Comparison of ENCODE assay signal across 10 mouse cellular contexts in genomic region chr9:63957647-63958185, GRCm38 (mm10).
DNase-seq lines count a peak whose midpoint lies in the region; ATAC-seq and TF ChIP-seq lines count a peak whose summit lies in the region.
"Had no signal": no experiment of that assay in that cellular context is flagged by ENCODE, and none has a peak within 500 bp of the region (broad histone marks: within the 10 kb centered on the region; RNA-seq: fewer than 3 reads in every experiment).

No protein-coding gene starts in this region.

- H3K9ac ChIP-seq in heart, adult 2 months (ENCODE audit: low read depth, low read length): no peak overlapping the region
- no peak overlapping the region for H3K9ac ChIP-seq in kidney, embryonic 15.5 days
- no peak overlapping the region for H3K9ac ChIP-seq in embryonic facial prominence, embryonic 12.5 days
- H3K9ac ChIP-seq: forebrain, embryonic 15.5 days had no signal

- intact Hi-C loops in heart, adult 2 months (cut with DNase I): loop anchor here (2.0 to 5.0 kb wide), 3 partner anchors 35 to 63 kb away; no protein-coding TSS in a partner anchor
- intact Hi-C loops in heart, postnatal 36 days (cut with DNase I): loop anchor here (5.0 kb wide), 1 partner anchor 40 kb away; no protein-coding TSS in a partner anchor

- H3K4me3 ChIP-seq in heart, adult 2 months: no peak overlapping the region
- H3K4me3 ChIP-seq in kidney, embryonic 15.5 days (replicated peaks): 0 out of 2 replicates have a peak overlapping the region, but pooled peaks have one; percentile 4
- H3K4me3 ChIP-seq in embryonic facial prominence, embryonic 12.5 days: no peak overlapping the region
- no peak overlapping the region for H3K4me3 ChIP-seq in limb, embryonic 10.5 days
- H3K4me3 ChIP-seq: forebrain, embryonic 15.5 days had no signal

- no peak for TF ChIP-seq CTCF in heart, adult 2 months (IDR thresholded peaks at IDR 0.05)

- peak overlapping the region; percentile 31 for H3K4me2 ChIP-seq in kidney, embryonic 15.5 days
- H3K4me2 ChIP-seq in embryonic facial prominence, embryonic 12.5 days (replicated peaks): peak overlapping the region; percentile 39; the same call in 1 of the 2 replicates

- WGBS in heart, adult 2 months: 60% methylated on average over 11 of the region's 11 CpGs
- WGBS in kidney, embryonic 15.5 days: 42% methylated on average over 11 of the region's 11 CpGs
- WGBS in embryonic facial prominence, embryonic 12.5 days: 67% methylated on average over 11 of the region's 11 CpGs
- WGBS in limb, embryonic 10.5 days: 58% methylated on average over 11 of the region's 11 CpGs

- peaks cover 26% of the 10 kb centered on the region for H3K4me1 ChIP-seq in heart, adult 2 months (ENCODE audit: control insufficient read depth, insufficient read depth, low read length)
- peaks cover 71% of the 10 kb centered on the region for H3K4me1 ChIP-seq in kidney, embryonic 15.5 days
- peaks cover 57% of the 10 kb centered on the region for H3K4me1 ChIP-seq in embryonic facial prominence, embryonic 12.5 days
- peaks cover 80% of the 10 kb centered on the region for H3K4me1 ChIP-seq in limb, embryonic 10.5 days

- no peak for TF ChIP-seq POLR2A in heart, adult 2 months (IDR thresholded peaks at IDR 0.05; ENCODE audit: insufficient read depth, low read depth, low read length)

- H3K79me2 ChIP-seq in heart, adult 2 months (replicated peaks; ENCODE audit: control insufficient read depth, insufficient read depth, low read length): no peaks in the 10 kb centered on the region

- no peaks in the 10 kb centered on the region for H3K27me3 ChIP-seq in heart, adult 2 months (ENCODE audit: control insufficient read depth, insufficient read depth, low read length)
- H3K27me3 ChIP-seq in kidney, embryonic 15.5 days: no peaks in the 10 kb centered on the region
- no peaks in the 10 kb centered on the region for H3K27me3 ChIP-seq in embryonic facial prominence, embryonic 12.5 days
- H3K27me3 ChIP-seq in limb, embryonic 10.5 days (ENCODE audit: low read depth, poor library complexity, severe bottlenecking): no peaks in the 10 kb centered on the region
- H3K27me3 ChIP-seq: forebrain, embryonic 15.5 days had no signal

- no peak for DNase-seq in heart, adult 2 months
- no peak for DNase-seq in heart, postnatal 36 days
- DNase-seq in kidney, adult 8-10 months: no peak
- no peak for DNase-seq in limb, embryonic 10.5 days (ENCODE audit: low spot score)
- no peak for DNase-seq in cerebellum, postnatal 4 days (ENCODE audit: low spot score in 2 of 2)
- DNase-seq: thymus, postnatal 14 days had no signal

- TF ChIP-seq EP300 in heart, adult 2 months (IDR thresholded peaks at IDR 0.05; ENCODE audit: insufficient read depth, low read depth, low read length): no peak

- no peaks in the 10 kb centered on the region for H3K9me3 ChIP-seq in kidney, embryonic 15.5 days (replicated peaks)
- no peaks in the 10 kb centered on the region for H3K9me3 ChIP-seq in embryonic facial prominence, embryonic 12.5 days
- H3K9me3 ChIP-seq in limb, embryonic 10.5 days (replicated peaks): no peaks in the 10 kb centered on the region
- H3K9me3 ChIP-seq: forebrain, embryonic 15.5 days had no signal

- H3K36me3 ChIP-seq in heart, adult 2 months (ENCODE audit: control insufficient read depth, insufficient read depth, low read length): no peaks in the 10 kb centered on the region
- H3K36me3 ChIP-seq in kidney, embryonic 15.5 days: peaks cover 14% of the 10 kb centered on the region
- peaks cover 9% of the 10 kb centered on the region for H3K36me3 ChIP-seq in embryonic facial prominence, embryonic 12.5 days
- peaks cover 23% of the 10 kb centered on the region for H3K36me3 ChIP-seq in limb, embryonic 10.5 days
- H3K36me3 ChIP-seq: forebrain, embryonic 15.5 days had no signal

- H3K27ac ChIP-seq in heart, adult 2 months: peak overlapping the region; percentile 46
- peak overlapping the region; percentile 87 for H3K27ac ChIP-seq in kidney, embryonic 15.5 days
- peak overlapping the region; percentile 94 for H3K27ac ChIP-seq in embryonic facial prominence, embryonic 12.5 days
- H3K27ac ChIP-seq in limb, embryonic 10.5 days: peak overlapping the region; percentile 93

- ATAC-seq in kidney, embryonic 15.5 days (replicated peaks; ENCODE audit: low FRiP score): no peak
- ATAC-seq in embryonic facial prominence, embryonic 12.5 days (ENCODE audit: insufficient number of reproducible peaks, insufficient read depth, low FRiP score, low TSS enrichment): no peak
- ATAC-seq in inflammation-experienced regulatory T-cells, adult 6 months: no peak
